Mouse (Mus musculus) kidney, embryonic 14.5 days (tissue): Measurements from ENCODE around the gene Olfr427. TPM values are rescaled to one million over a fixed set of nuclear protein-coding genes. Genes with fewer than 3 reads are reported as not detected.

Source experiments
- ATAC-seq: fragments of 200-750 bp; cut with Nextera tagmentation; 2 replicates; pipeline ENCODE4 v1.8.0; 2017; ENCODE audit warnings: moderate number of reproducible peaks, mild to moderate bottlenecking, moderate TSS enrichment, moderate library complexity; ENCODE audit not compliant: low FRiP score, low TSS enrichment
- H3K27ac ChIP-seq: fragments of 300-500 bp; sonication (generic); 2 replicates; pipeline ENCODE4 v1.5.1; 2014; ENCODE audit warnings: low read depth, mild to moderate bottlenecking, low read length, moderate library complexity, mixed read lengths
- H3K27me3 ChIP-seq: fragments of 300-500 bp; sonication (generic); 2 replicates; pipeline ENCODE4 v1.6.1; 2014; ENCODE audit warnings: mild to moderate bottlenecking, low read length; ENCODE audit not compliant: control insufficient read depth, insufficient read depth
- H3K36me3 ChIP-seq: fragments of 300-500 bp; sonication (generic); 2 replicates; pipeline ENCODE4 v1.6.1; 2014; ENCODE audit warnings: low read length, mixed read lengths; ENCODE audit not compliant: control insufficient read depth, insufficient read depth
- H3K4me1 ChIP-seq: fragments of 300-500 bp; sonication (generic); 2 replicates; pipeline ENCODE4 v1.6.1; 2014; ENCODE audit warnings: low read length, mixed read lengths; ENCODE audit not compliant: control insufficient read depth, insufficient read depth
- H3K4me2 ChIP-seq: fragments of 300-500 bp; sonication (generic); replicated peaks from 2 replicates; pipeline ENCODE4 v1.6.1; 2014; ENCODE audit warnings: low read depth, mild to moderate bottlenecking, low read length
- H3K4me3 ChIP-seq: fragments of 300-500 bp; sonication (generic); 2 replicates; pipeline ENCODE4 v1.5.1; 2014; ENCODE audit warnings: mild to moderate bottlenecking, low read length
- H3K9ac ChIP-seq: fragments of 300-500 bp; sonication (generic); 2 replicates; pipeline ENCODE4 v1.6.1; 2014; ENCODE audit warnings: low read depth, mild to moderate bottlenecking, low read length, moderate library complexity
- H3K9me3 ChIP-seq: fragments of 300-500 bp; sonication (generic); 2 replicates; pipeline ENCODE4 v1.6.1; 2016; ENCODE audit warnings: low read length; ENCODE audit not compliant: control insufficient read depth
- WGBS: fragments of 180-500 bp; shearing (Covaris S2); extraction: QIAGEN DNeasy Blood & Tissue Kit; methylation state at CpG from one replicate; pipeline ENCODE4 v1.1.7; 2014; 5-methylcytosine and 5-hydroxymethylcytosine counted together
- polyA plus RNA-seq: library from polyadenylated mRNA; unstranded; fragments of >200 nt; fragmentation: Nextera tagmentation; extraction: Ambion mirVana; gene quantifications from 2 replicates; pipeline ENCODE4 v1.2.1, GENCODE M21; 2014

The Olfr427 gene
- polyA plus RNA-seq, 1 experiment from 2014 or later = not detected

GRCm38 (mm10) chr1:174066305-174066704 lies 30.4 kb upstream of the Olfr427 start, which contains the start of gene Olfr430:
Olfr430 (plus strand) TSS chr1:174066605.
- H3K27me3 ChIP-seq = no peaks in the 10 kb centered on the region

GRCm38 (mm10) chr1:174084031-174084430 lies 12.7 kb upstream of the Olfr427 start, which contains the start of gene Olfr429:
Olfr429 (plus strand) TSS chr1:174084331.
- H3K4me1 ChIP-seq = no peaks in the 10 kb centered on the region
- no peak within 1 kb of the TSS for H3K4me3 ChIP-seq
- no peak for ATAC-seq
- H3K27me3 ChIP-seq = no peaks in the 10 kb centered on the region
- H3K36me3 ChIP-seq = no peaks in the 10 kb centered on the region
- H3K27ac ChIP-seq = no peak within 1 kb of the TSS
- H3K4me2 ChIP-seq = no peak within 1 kb of the TSS
- H3K9ac ChIP-seq = no peak within 1 kb of the TSS
- 82% methylated on average over 2 of the region's 2 CpGs for WGBS
- H3K9me3 ChIP-seq = no peaks in the 10 kb centered on the region

More at GRCm38 (mm10) chr1:174066305-174066704, 30.4 kb upstream of the Olfr427 start, which contains the start of gene Olfr430:
- no peak for ATAC-seq
- Histone ChIP-seq H3K27ac (no peak within 1 kb of the TSS), H3K9ac (no peak within 1 kb of the TSS), H3K4me1 (no peaks in the 10 kb centered on the region), H3K9me3 (no peaks in the 10 kb centered on the region), H3K4me3 (no peak within 1 kb of the TSS), H3K4me2 (no peak within 1 kb of the TSS), H3K36me3 (no peaks in the 10 kb centered on the region)
- WGBS = 87% methylated on average over 3 of the region's 3 CpGs

GRCm38 (mm10) chr1:174103735-174104134 lies 7.0 kb downstream of the Olfr427 start:
- ATAC-seq = no peak
- no peak overlapping the region for H3K4me3 ChIP-seq
- no peak overlapping the region for H3K4me2 ChIP-seq
- H3K9me3 ChIP-seq = no peaks in the 10 kb centered on the region
- H3K9ac ChIP-seq = no peak overlapping the region
- 60% methylated on average over 2 of the region's 2 CpGs for WGBS
- H3K27me3 ChIP-seq = no peaks in the 10 kb centered on the region
- H3K4me1 ChIP-seq = no peaks in the 10 kb centered on the region
- no peak overlapping the region for H3K27ac ChIP-seq
- no peaks in the 10 kb centered on the region for H3K36me3 ChIP-seq

GRCm38 (mm10) chr1:174121062-174121461 lies 24.4 kb downstream of the Olfr427 start, which contains the start of gene Olfr231:
Olfr231 (minus strand) TSS chr1:174121162.
- Histone ChIP-seq H3K9me3 (no peaks in the 10 kb centered on the region), H3K4me3 (no peak within 1 kb of the TSS), H3K4me1 (no peaks in the 10 kb centered on the region), H3K27ac (no peak within 1 kb of the TSS), H3K27me3 (no peaks in the 10 kb centered on the region), H3K4me2 (no peak within 1 kb of the TSS), H3K36me3 (no peaks in the 10 kb centered on the region), H3K9ac (no peak within 1 kb of the TSS)
- ATAC-seq = no peak
- 65% methylated on average over 2 of the region's 2 CpGs for WGBS

GRCm38 (mm10) chr1:174131217-174131616 lies 34.5 kb downstream of the Olfr427 start, which contains the start of gene Olfr424:
Olfr424 (plus strand) TSS chr1:174131517.
- WGBS = 81% methylated on average over 3 of the region's 3 CpGs
- no peak within 1 kb of the TSS for H3K4me3 ChIP-seq
- H3K27me3 ChIP-seq = no peaks in the 10 kb centered on the region
- no peaks in the 10 kb centered on the region for H3K36me3 ChIP-seq
- no peak within 1 kb of the TSS for H3K4me2 ChIP-seq
- H3K4me1 ChIP-seq = no peaks in the 10 kb centered on the region
- H3K9me3 ChIP-seq = no peaks in the 10 kb centered on the region
- no peak for ATAC-seq
- H3K27ac ChIP-seq = no peak within 1 kb of the TSS
- no peak within 1 kb of the TSS for H3K9ac ChIP-seq

- H3K27me3 ChIP-seq = no peaks in the 10 kb centered on the region
- H3K4me2 ChIP-seq = no peak overlapping the region
Measured at GRCm38 (mm10) chr1:174131999-174132398, 35.3 kb downstream of the Olfr427 start.

GRCm38 (mm10) chr1:174141384-174141783 lies 44.7 kb downstream of the Olfr427 start:
- Histone ChIP-seq H3K36me3 (no peaks in the 10 kb centered on the region), H3K4me2 (no peak overlapping the region), H3K27me3 (no peaks in the 10 kb centered on the region), H3K9me3 (no peaks in the 10 kb centered on the region), H3K27ac (no peak overlapping the region), H3K9ac (no peak overlapping the region), H3K4me1 (no peaks in the 10 kb centered on the region), H3K4me3 (no peak overlapping the region)
- no peak for ATAC-seq
- WGBS = 78% methylated on average over 2 of the region's 2 CpGs

More at GRCm38 (mm10) chr1:174131999-174132398, 35.3 kb downstream of the Olfr427 start:
- no peak for ATAC-seq
- Histone ChIP-seq H3K36me3 (no peaks in the 10 kb centered on the region), H3K4me1 (no peaks in the 10 kb centered on the region), H3K4me3 (no peak overlapping the region), H3K27ac (no peak overlapping the region), H3K9ac (no peak overlapping the region), H3K9me3 (no peaks in the 10 kb centered on the region)
- 84% methylated on average over 3 of the region's 3 CpGs for WGBS

GRCm38 (mm10) chr1:174146696-174147095 lies 50.0 kb downstream of the Olfr427 start:
- H3K4me3 ChIP-seq = no peak overlapping the region
- 95% methylated on average over 1 of the region's 1 CpGs for WGBS
- no peaks in the 10 kb centered on the region for H3K27me3 ChIP-seq
- no peak overlapping the region for H3K9ac ChIP-seq
- H3K9me3 ChIP-seq = no peaks in the 10 kb centered on the region
- no peak overlapping the region for H3K4me2 ChIP-seq
- no peaks in the 10 kb centered on the region for H3K36me3 ChIP-seq
- H3K4me1 ChIP-seq = no peaks in the 10 kb centered on the region
- ATAC-seq = no peak
- H3K27ac ChIP-seq = no peak overlapping the region

GRCm38 (mm10) chr1:174149289-174149688 lies 52.6 kb downstream of the Olfr427 start:
- Histone ChIP-seq H3K9me3 (no peaks in the 10 kb centered on the region), H3K27ac (no peak overlapping the region), H3K27me3 (no peaks in the 10 kb centered on the region), H3K4me1 (no peaks in the 10 kb centered on the region), H3K9ac (no peak overlapping the region), H3K4me3 (no peak overlapping the region), H3K36me3 (no peaks in the 10 kb centered on the region), H3K4me2 (no peak overlapping the region)
- 84% methylated on average over 2 of the region's 2 CpGs for WGBS
- ATAC-seq = no peak
